Mouse (Mus musculus): Measurements from ENCODE around the gene Slc41a2. TPM values are rescaled to one million over a fixed set of nuclear protein-coding genes. Genes with fewer than 3 reads are reported as not detected.
"Not testable (repeated sequence)": the region's sequence is repeated elsewhere in the genome, so short reads cannot be mapped to it uniquely, and the experiment has no call there.

Slc41a2 gene
- 1 to 10 TPM; 1.7 to 2.3 TPM for total RNA-seq (2021)

- DNase-seq: peak; percentile 51
Observed at GRCm38 (mm10) chr10:83337159-83337951, at the start of gene Slc41a2. TSS of gene Slc41a2 (minus strand) at chr10:83337882.

- no peak for DNase-seq
Observed at GRCm38 (mm10) chr10:83385330-83385910, 47.7 kb upstream of the Slc41a2 start.

- no peak for DNase-seq
Observed at GRCm38 (mm10) chr10:83384456-83385215, 47.0 kb upstream of the Slc41a2 start.

- DNase-seq: no peak
Observed at GRCm38 (mm10) chr10:83383863-83384262, 46.2 kb upstream of the Slc41a2 start.

- no peak for DNase-seq
Observed at GRCm38 (mm10) chr10:83382988-83383387, 45.3 kb upstream of the Slc41a2 start.

GRCm38 (mm10) chr10:83382528-83382927 lies 44.8 kb upstream of the Slc41a2 start:
- DNase-seq: no peak

GRCm38 (mm10) chr10:83380501-83380900 lies 42.8 kb upstream of the Slc41a2 start:
- no peak for DNase-seq

GRCm38 (mm10) chr10:83378083-83378833 lies 40.6 kb upstream of the Slc41a2 start:
- peak; percentile 77 for DNase-seq

- no peak for DNase-seq
Observed at GRCm38 (mm10) chr10:83376911-83377682, 39.4 kb upstream of the Slc41a2 start.

- DNase-seq: not testable (repeated sequence)
Observed at GRCm38 (mm10) chr10:83375458-83375857, 37.8 kb upstream of the Slc41a2 start.

- DNase-seq: no peak
Observed at GRCm38 (mm10) chr10:83374045-83374656, 36.5 kb upstream of the Slc41a2 start.

GRCm38 (mm10) chr10:83368918-83369317 lies 31.2 kb upstream of the Slc41a2 start:
- DNase-seq: no peak

GRCm38 (mm10) chr10:83363451-83363850 lies 25.8 kb upstream of the Slc41a2 start:
- no peak for DNase-seq

- no peak for DNase-seq
Observed at GRCm38 (mm10) chr10:83361643-83362382, 24.1 kb upstream of the Slc41a2 start.

GRCm38 (mm10) chr10:83360356-83360755 lies 22.7 kb upstream of the Slc41a2 start:
- DNase-seq: no peak

GRCm38 (mm10) chr10:83359956-83360355 lies 22.3 kb upstream of the Slc41a2 start, which contains the start of gene D10Wsu102e:
TSS of gene D10Wsu102e (plus strand) at chr10:83360221.
- DNase-seq: peak; percentile 97

- DNase-seq: no peak
Observed at GRCm38 (mm10) chr10:83359451-83359850, 21.8 kb upstream of the Slc41a2 start.

- DNase-seq: no peak
Observed at GRCm38 (mm10) chr10:83356416-83356815, 18.7 kb upstream of the Slc41a2 start.

GRCm38 (mm10) chr10:83354333-83354719 lies 16.6 kb upstream of the Slc41a2 start:
- no peak for DNase-seq

- DNase-seq: peak; percentile 60
Observed at GRCm38 (mm10) chr10:83353680-83354332, 16.1 kb upstream of the Slc41a2 start.
